Mouse (Mus musculus): ENCODE data around the gene Dohh. TPM values are rescaled to one million over a fixed set of nuclear protein-coding genes. Genes with fewer than 3 reads are reported as not detected.

Dohh gene
- polyA plus RNA-seq, 1 experiment from 2014 or later, result 79.8 TPM

DNA sequence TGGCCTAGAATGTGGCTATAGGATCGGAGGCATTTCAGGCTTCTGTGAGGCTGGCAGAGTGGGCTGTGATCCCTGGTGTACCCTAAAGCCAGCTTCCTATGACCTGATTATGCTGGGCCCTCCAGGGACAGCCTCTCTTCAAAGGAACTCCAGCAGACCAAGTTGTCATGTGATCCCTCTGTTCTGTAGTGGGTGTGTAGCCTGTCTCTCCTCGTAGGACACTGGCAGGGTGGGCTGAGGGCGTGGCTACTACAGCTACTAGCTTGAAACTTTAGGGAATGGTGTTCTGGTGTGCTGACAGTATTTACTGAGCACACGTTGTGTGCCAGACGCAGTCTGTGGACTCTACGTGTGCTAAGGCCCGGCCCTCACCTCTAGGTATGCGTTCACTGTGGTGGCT lies 23.5 kb upstream of the Dohh start:
- no peak for ATAC-seq (ENCODE audit: insufficient number of reproducible peaks, low FRiP score, low TSS enrichment, low read depth)
- WGBS, result 54% methylated on average over 8 of the region's 8 CpGs
- H3K4me2 ChIP-seq, result no peak overlapping the region
- peaks cover 10% of the 10 kb centered on the region; the same call in 1 of the 2 replicates for H3K36me3 ChIP-seq
- H3K9ac ChIP-seq, result no peak overlapping the region
- H3K27ac ChIP-seq, result no peak overlapping the region
- H3K4me1 ChIP-seq, result peaks cover 63% of the 10 kb centered on the region
- no peaks in the 10 kb centered on the region for H3K9me3 ChIP-seq
- H3K4me3 ChIP-seq, result no peak overlapping the region
- peaks cover 36% of the 10 kb centered on the region for H3K27me3 ChIP-seq

GRCm38 (mm10) chr10:81362336-81362949 lies 21.8 kb upstream of the Dohh start:
- Histone ChIP-seq H3K27ac (no peak overlapping the region), H3K9me3 (no peaks in the 10 kb centered on the region), H3K36me3 (peaks cover 25% of the 10 kb centered on the region), H3K4me2 (no peak overlapping the region), H3K9ac (no peak overlapping the region), H3K4me3 (no peak overlapping the region), H3K4me1 (peaks cover 55% of the 10 kb centered on the region), H3K27me3 (peaks cover 34% of the 10 kb centered on the region)
- no peak for ATAC-seq (ENCODE audit: insufficient number of reproducible peaks, low FRiP score, low TSS enrichment, low read depth)
- 74% methylated on average over 12 of the region's 12 CpGs for WGBS

- H3K4me2 ChIP-seq, result peak overlapping the region; percentile 50
- H3K9ac ChIP-seq, result peak overlapping the region; percentile 23; the same call in 1 of the 2 replicates
- no peak for ATAC-seq (ENCODE audit: insufficient number of reproducible peaks, low FRiP score, low TSS enrichment, low read depth)
- H3K4me3 ChIP-seq, result peak overlapping the region; percentile 32
- WGBS, result 13% methylated on average over 52 of the region's 54 CpGs
- peaks cover 34% of the 10 kb centered on the region for H3K27me3 ChIP-seq
- H3K36me3 ChIP-seq, result peaks cover 37% of the 10 kb centered on the region
- H3K4me1 ChIP-seq, result peaks cover 44% of the 10 kb centered on the region
- no peak overlapping the region for H3K27ac ChIP-seq
- H3K9me3 ChIP-seq, result no peaks in the 10 kb centered on the region
Measured at GRCm38 (mm10) chr10:81363436-81364346, 20.5 kb upstream of the Dohh start.

DNA sequence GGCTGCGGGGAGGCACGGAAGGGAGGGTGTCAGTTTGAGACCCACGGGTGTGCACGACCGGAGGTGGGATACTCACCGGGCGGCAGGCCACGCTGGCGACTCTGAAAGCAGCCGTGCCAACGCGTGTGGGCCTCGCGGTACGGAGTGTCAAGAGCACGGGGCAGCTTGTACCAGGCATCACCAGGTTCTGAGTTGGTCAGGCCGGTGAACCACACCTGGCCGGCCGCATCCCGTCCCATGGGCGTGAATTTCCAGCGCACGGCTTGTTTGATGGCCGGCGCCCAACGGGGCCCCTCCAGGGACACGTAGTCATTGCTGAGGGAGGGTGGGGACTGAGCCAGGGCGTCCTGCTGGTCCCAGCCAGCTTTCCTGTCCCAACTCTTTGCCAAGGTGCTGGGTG lies 19.6 kb upstream of the Dohh start:
- H3K4me2 ChIP-seq, result peak overlapping the region; percentile 50
- peaks cover 34% of the 10 kb centered on the region for H3K27me3 ChIP-seq
- no peak for ATAC-seq (ENCODE audit: insufficient number of reproducible peaks, low FRiP score, low TSS enrichment, low read depth)
- H3K4me1 ChIP-seq, result peaks cover 39% of the 10 kb centered on the region
- 14% methylated on average over 28 of the region's 28 CpGs for whole genome bisulfite sequencing
- H3K9me3 ChIP-seq, result no peaks in the 10 kb centered on the region
- H3K4me3 ChIP-seq, result peak overlapping the region; percentile 32
- peak overlapping the region; percentile 23; the same call in 1 of the 2 replicates for H3K9ac ChIP-seq
- H3K36me3 ChIP-seq, result peaks cover 46% of the 10 kb centered on the region
- H3K27ac ChIP-seq, result no peak overlapping the region; the same call in 1 of the 2 replicates

- WGBS, result 40% methylated on average over 4 of the region's 4 CpGs
- Histone ChIP-seq H3K36me3 (peaks cover 46% of the 10 kb centered on the region), H3K9me3 (no peaks in the 10 kb centered on the region), H3K9ac (no peak overlapping the region), H3K4me1 (peaks cover 39% of the 10 kb centered on the region), H3K27ac (no peak overlapping the region), H3K4me2 (peak overlapping the region; percentile 50; the same call in 1 of the 2 replicates), H3K27me3 (peaks cover 34% of the 10 kb centered on the region), H3K4me3 (no peak overlapping the region; the same call in 1 of the 2 replicates)
- no peak for ATAC-seq (ENCODE audit: insufficient number of reproducible peaks, low FRiP score, low TSS enrichment, low read depth)
Measured at GRCm38 (mm10) chr10:81365073-81365472, 19.2 kb upstream of the Dohh start.

DNA sequence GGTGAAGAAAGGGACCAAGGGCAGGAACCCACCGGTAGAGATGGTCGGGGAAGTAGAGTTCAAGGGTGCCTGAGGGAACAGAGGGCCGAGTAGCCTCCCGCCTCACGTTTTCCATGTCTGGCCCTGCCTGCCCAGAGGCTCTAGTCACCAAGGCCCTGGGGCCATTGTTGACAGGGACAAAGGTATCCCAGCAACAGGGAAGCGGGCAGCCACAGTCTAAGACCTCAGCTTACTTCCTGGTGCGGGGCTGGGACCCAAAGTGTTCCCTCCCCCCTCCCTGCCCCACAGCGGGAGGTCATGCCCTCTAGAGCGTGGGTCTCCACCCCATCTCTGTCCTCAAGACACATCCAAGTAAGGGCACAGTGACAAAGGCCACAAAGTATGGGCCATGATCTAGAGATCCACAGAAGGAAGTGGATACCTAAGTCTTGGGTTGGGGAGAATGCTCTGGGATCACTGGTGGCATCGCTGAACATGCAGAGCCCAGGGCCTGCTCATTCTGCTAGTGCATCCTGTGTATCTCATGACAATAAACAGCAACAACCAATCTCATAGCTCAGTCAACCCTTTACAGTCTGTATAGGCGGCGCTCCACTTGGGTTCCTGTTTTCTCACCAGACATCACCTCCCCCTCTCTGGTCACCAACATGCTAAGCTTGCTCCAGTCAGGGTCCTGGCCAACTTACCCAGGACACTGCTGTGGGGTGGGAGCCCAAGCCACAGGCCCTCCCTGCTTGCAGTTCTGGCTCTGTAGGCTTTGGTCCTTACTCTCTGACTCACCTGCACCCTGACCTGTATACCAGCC lies 18.4 kb upstream of the Dohh start, which contains the start of gene 4930404N11Rik:
Gene 4930404N11Rik, minus strand, starts transcription at position 145 of the 805 bp plus-strand sequence.
- 33% methylated on average over 12 of the region's 12 CpGs for WGBS
- ATAC-seq (ENCODE audit: insufficient number of reproducible peaks, low FRiP score, low TSS enrichment, low read depth), result no peak
- Histone ChIP-seq H3K4me2 (peak within 1 kb of the TSS; percentile 50), H3K9me3 (no peaks in the 10 kb centered on the region), H3K27me3 (peaks cover 34% of the 10 kb centered on the region), H3K4me1 (peaks cover 35% of the 10 kb centered on the region), H3K9ac (peak within 1 kb of the TSS; percentile 23; the same call in 1 of the 2 replicates), H3K4me3 (peak within 1 kb of the TSS; percentile 32), H3K27ac (no peak within 1 kb of the TSS), H3K36me3 (peaks cover 52% of the 10 kb centered on the region)

GRCm38 (mm10) chr10:81366477-81367206 lies 17.6 kb upstream of the Dohh start:
- H3K36me3 ChIP-seq, result peaks cover 59% of the 10 kb centered on the region
- no peak overlapping the region for H3K4me3 ChIP-seq
- WGBS, result 82% methylated on average over 6 of the region's 6 CpGs
- H3K27ac ChIP-seq, result no peak overlapping the region
- peaks cover 32% of the 10 kb centered on the region for H3K4me1 ChIP-seq
- H3K4me2 ChIP-seq, result no peak overlapping the region
- H3K9me3 ChIP-seq, result no peaks in the 10 kb centered on the region
- peaks cover 34% of the 10 kb centered on the region for H3K27me3 ChIP-seq
- no peak for ATAC-seq (ENCODE audit: insufficient number of reproducible peaks, low FRiP score, low TSS enrichment, low read depth)
- H3K9ac ChIP-seq, result no peak overlapping the region

DNA sequence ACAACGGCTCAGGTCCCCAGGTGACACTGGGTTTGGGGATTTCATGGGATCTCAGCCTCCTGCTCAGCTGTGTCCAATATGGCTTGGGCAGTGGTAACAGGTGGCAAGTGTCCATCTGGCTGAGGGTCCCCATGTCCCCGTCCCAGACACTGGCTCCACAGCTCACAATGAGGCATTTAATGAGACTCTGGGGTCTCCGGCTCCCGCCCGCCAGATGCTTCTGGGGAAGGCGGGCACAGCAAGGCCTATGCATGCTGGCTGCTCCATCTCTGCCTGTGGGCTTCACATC lies 17.1 kb upstream of the Dohh start:
- no peak overlapping the region for H3K27ac ChIP-seq
- ATAC-seq (ENCODE audit: insufficient number of reproducible peaks, low FRiP score, low TSS enrichment, low read depth), result no peak
- no peak overlapping the region for H3K4me2 ChIP-seq
- no peak overlapping the region for H3K4me3 ChIP-seq
- no peaks in the 10 kb centered on the region for H3K9me3 ChIP-seq
- H3K36me3 ChIP-seq, result peaks cover 64% of the 10 kb centered on the region
- H3K4me1 ChIP-seq, result peaks cover 32% of the 10 kb centered on the region
- H3K9ac ChIP-seq, result no peak overlapping the region
- WGBS, result 73% methylated on average over 6 of the region's 6 CpGs
- H3K27me3 ChIP-seq, result peaks cover 34% of the 10 kb centered on the region

DNA sequence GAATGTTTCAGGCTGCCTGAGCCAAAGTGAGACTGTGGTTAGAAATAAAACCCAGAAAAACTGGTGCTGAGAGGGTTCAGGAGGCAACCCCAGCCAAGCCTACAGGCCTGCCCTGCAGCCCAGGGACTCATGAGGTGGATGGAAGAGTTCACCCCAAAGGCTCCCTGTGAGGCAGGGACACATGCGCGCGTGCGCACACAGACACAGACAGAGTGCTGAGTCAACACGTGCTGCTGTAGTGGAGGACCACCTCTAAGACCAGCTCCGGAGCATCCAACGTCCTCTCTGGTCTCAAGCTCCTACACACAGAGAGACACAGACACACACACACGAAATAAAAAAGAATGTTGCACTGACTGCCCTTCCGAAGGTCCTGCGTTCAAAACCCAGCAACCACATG lies 8.9 kb upstream of the Dohh start:
- Histone ChIP-seq H3K27ac (no peak overlapping the region), H3K4me3 (no peak overlapping the region), H3K9me3 (no peaks in the 10 kb centered on the region), H3K36me3 (peaks cover 51% of the 10 kb centered on the region), H3K4me1 (peaks cover 26% of the 10 kb centered on the region), H3K27me3 (no peaks in the 10 kb centered on the region), H3K4me2 (no peak overlapping the region), H3K9ac (no peak overlapping the region)
- WGBS, result 93% methylated on average over 10 of the region's 10 CpGs
- no peak for ATAC-seq (ENCODE audit: insufficient number of reproducible peaks, low FRiP score, low TSS enrichment, low read depth)

GRCm38 (mm10) chr10:81376561-81377361 lies 7.5 kb upstream of the Dohh start:
- H3K27ac ChIP-seq, result peak overlapping the region; percentile 54; the same call in 1 of the 2 replicates
- no peaks in the 10 kb centered on the region for H3K27me3 ChIP-seq
- WGBS, result 25% methylated on average over 6 of the region's 6 CpGs
- no peaks in the 10 kb centered on the region for H3K9me3 ChIP-seq
- H3K4me3 ChIP-seq, result peak overlapping the region; percentile 82
- H3K36me3 ChIP-seq, result peaks cover 37% of the 10 kb centered on the region
- H3K4me2 ChIP-seq, result peak overlapping the region; percentile 60
- no peak for ATAC-seq (ENCODE audit: insufficient number of reproducible peaks, low FRiP score, low TSS enrichment, low read depth)
- H3K4me1 ChIP-seq, result peaks cover 26% of the 10 kb centered on the region
- H3K9ac ChIP-seq, result peak overlapping the region; percentile 83

All from limb, embryonic 15.5 days (tissue).